Mouse (Mus musculus): ENCODE data around the gene Rpl15.
"Not testable (repeated sequence)": the region's sequence is repeated elsewhere in the genome, so short reads cannot be mapped to it uniquely, and the experiment has no call there.

Gene Rpl15

DNA sequence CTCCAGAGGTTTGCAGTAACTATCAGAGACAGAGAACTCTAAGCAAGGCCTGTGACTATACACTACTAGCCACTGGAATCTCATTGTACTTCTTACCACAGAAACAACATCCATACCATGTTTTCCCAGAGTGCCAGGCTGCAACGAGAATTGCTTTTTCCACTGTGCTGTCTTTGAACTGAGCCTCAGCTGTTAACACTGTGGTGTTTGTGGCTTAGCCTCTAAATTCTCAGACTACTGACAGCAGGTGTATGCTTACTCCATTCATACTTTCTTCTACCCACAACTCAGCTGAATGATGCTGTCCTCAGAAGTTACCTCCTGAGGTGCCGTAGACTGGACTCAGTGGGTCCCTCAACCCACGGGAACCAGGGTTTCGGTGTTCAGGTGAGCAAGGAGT is 29.4 kb downstream of the Rpl15 start:
- no peak for DNase-seq (ENCODE audit: low read depth, low spot score)

GRCm38 (mm10) chr14:18240132-18240531 is 31.1 kb downstream of the Rpl15 start:
- no peak for DNase-seq (ENCODE audit: low read depth, low spot score)

DNA sequence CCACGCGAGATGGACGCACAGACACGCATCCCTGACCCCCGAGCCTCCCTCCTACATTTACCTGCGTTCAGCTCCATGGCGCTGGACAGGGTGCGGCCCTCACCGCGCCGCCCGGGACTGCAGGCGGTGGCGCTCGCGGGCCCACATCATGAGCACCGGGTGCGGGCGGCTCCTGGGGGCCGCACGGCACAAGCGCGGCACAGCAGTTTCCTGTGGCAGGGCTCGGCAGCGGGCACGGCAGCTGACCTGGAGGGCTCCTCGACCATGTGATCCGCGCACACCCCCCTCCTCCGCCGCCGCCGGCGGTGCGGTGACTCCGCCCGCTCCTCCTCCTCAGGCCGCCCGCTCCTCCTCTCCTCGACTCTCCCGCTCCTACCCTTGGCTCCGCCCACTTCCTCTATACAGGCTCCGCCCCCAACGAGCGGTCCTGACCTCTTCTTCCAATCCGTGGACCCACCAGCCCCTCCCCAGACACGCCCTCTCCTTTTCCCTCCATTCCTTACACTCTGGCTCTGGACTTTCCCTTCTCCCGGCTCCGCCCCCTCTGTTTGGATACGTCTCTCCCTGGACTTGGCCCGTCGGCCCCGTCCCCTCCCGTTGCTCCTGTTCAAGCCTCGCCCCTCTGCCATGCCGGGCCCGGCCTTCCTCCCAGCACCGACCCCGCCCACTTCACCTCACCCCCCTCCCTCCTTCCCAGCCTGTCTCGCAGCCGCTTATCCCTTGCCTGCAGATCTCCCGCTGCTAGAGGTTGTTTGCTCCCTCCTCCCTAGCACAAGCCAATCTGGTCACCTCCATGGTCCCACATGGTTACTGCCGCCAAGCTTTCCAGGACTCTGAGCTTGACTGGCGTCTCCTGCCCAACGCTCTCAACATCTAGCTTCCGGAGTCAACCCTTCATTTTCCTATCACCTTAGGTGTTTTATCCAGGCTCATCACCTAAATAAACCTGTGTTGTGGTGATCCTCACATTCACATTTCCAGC is 32.1 kb downstream of the Rpl15 start, which contains the start of gene Nr1d2:
TSS of gene Nr1d2 (minus strand) at position 378 of the 982 bp plus-strand sequence.
- DNase-seq (ENCODE audit: low read depth, low spot score) = peak; percentile 100

- peak; percentile 99 for DNase-seq (ENCODE audit: low read depth, low spot score)
Measured at GRCm38 (mm10) chr14:18238131-18238749, 33.0 kb downstream of the Rpl15 start.

DNA sequence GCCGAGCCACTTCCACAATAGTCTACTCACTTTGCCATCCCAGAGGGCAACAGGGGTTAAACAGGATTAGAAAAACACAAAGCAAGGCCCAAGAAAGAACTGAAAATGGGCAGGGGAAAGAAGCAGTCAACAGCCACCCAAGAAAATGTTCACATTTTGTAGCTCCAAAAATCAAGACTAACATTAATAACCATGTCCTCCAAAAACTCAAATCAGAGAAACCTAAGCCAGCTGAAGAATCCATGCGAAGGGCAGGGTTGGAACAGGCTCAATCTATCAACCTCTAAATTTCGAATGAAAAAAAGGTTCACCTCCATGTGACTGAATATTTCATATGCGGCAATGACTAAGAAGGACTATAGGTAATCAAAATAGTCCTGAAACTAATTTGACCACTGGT is 33.8 kb downstream of the Rpl15 start:
- no peak for DNase-seq (ENCODE audit: low read depth, low spot score)

DNA sequence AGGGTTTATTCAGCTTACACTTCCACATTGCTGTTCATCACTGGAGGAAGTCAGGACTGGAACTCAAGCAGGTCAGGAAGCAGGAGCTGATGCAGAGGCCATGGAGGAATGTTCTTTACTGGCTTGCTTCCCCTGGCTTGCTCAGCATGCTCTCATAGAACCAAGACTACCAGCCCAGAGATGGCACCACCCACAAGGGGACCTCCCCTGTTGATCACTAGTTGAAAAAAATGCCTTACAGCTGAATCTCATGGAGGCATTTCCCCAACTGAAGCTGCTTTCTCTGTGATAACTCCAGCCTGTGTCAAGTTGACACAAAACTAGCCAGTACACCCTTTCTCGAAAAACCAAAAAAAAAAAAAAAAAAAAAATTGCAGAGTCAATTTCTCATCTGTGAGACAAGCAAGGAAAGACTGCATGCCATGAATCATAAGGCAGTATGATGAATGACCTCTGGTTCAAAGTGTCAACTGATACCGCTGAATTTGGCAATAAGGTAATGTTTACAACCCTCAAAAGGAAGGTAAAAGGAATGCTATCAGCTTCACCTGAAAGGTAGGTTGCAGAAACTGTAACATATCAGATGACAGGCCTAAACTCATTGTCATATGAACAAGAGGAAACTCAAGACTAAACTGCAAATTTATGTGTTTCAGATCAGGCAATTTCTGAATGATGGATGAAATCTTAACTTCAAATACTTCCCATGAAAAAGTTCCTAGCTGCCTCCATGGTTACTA is 34.5 kb downstream of the Rpl15 start:
- DNase-seq (ENCODE audit: low read depth, low spot score) = not testable (repeated sequence)

DNA sequence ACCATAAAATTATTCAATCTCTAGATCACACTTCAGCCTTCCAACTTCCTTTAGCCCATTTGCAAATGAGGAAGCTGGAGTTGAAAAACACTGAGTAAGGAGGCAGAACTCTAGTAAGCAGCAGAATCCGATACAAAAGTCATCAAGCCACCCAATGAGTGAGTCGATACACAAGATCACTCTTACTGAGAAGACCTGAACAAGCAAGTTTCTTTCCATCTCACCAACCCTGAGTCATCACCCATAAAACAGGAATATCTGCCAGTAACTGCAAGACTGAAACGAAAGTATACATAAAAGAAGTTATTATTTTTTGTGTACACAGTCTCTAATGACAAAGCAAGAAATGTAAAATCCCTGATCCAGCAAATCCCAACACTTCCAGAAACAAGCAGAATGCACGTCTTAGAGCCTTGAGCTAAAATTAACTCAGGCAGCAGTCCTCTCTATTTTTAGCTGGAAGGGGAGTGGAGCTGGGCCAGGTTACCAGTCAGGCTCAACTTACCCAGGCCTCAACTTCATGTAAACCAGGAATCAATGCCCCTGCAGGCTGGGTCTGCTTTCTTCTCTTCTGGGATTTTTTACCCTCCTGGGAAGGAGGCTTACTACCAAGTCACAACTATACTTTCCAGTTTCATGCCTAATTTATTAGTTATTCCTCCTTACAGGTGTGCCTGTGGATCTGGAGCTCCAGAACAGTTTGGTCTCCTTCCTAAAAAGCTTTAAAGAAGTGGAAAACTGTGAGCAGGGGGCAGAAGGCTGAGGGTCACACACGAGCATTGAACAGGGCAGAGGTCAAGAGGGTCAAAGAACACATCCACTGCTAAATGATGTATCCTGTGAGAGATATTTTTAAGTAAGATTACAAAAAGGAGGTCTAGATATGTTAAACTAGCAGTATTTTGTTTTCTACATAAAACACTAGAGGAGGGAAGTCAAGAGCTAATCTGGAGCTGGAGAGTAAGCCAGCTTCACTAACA is 36.9 kb downstream of the Rpl15 start:
- DNase-seq (ENCODE audit: low read depth, low spot score) = peak; percentile 79

DNA sequence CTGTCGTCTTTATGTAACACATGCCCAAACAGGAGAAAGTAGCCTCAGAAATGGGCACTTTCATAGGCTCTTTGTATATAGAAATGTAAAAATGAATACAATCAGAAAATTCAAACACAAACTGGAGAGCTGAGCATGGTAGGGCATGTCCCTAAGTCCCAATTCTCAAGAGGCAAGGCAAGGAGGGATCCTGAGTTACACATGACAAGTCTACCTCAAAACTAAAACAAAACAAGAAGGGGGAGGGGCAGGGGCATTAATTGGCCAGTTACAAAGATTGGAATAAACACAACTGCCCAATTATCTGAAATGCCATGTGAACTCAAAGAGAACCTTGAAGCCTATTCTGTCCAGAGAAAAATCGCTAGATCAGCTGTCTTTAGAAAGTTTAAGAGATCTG is 38.1 kb downstream of the Rpl15 start:
- DNase-seq (ENCODE audit: low read depth, low spot score) = no peak

DNA sequence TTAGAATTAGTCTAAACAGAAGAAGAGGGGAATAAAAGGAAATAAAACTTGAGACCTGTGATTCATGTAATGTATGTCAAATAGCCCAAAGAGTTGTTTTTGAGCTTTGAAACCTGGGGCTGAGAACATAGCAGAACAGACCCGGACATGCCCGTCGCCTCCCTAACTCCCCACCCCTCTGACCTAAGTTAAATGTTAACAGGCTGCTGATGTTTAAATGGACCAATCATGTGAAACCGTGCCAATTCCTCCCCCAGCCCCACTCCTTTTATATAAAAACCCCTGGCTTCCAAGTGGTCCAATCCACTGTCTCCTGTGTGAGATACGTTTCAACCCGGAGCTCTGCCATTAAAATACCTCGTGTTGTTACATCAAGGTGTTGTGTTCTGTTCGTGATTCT is 39.3 kb downstream of the Rpl15 start:
- not testable (repeated sequence) for DNase-seq (ENCODE audit: low read depth, low spot score)

DNA sequence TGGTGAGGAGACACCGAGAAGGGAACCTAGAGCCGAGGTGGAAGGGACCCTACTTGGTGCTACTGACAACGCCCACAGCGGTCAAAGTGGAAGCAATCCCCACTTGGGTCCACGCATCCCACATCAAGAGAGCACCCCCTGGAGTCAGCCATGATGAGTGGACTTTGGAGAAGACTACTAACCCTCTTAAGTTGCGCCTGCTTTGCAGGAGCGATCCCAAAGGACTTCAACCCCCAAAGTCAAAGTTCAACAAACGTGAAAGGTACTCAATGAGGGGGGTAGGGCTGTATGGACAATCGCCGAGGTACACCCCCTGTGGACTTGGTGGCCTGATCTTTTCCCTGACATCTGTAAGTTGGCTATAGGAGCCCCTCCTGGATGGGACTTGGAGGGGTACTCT is 41.4 kb downstream of the Rpl15 start:
- not testable (repeated sequence) for DNase-seq (ENCODE audit: low read depth, low spot score)

GRCm38 (mm10) chr14:18226181-18226580 is 45.0 kb downstream of the Rpl15 start:
- not testable (repeated sequence) for DNase-seq (ENCODE audit: low read depth, low spot score)

DNA sequence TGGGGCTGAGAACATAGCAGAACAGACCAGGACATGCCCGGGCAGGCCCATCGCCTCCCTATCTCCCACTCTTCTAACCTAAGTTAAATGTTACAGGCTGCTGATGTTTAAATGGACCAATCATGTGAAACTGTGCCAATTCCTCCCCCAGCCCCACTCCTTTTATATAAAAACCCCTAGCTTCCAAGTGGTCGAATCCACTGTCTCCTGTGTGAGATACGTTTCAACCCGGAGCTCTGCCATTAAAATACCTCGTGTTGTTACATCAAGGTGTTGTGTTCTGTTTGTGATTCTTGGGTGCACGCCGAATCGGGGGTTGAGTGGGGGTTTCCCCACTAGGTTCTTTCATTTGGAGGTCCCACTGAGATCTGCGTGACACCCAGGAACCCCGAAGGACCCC is 45.8 kb downstream of the Rpl15 start:
- DNase-seq (ENCODE audit: low read depth, low spot score) = not testable (repeated sequence)

- DNase-seq (ENCODE audit: low read depth, low spot score) = no peak
Measured at GRCm38 (mm10) chr14:18221977-18222376, 49.2 kb downstream of the Rpl15 start.
